ENCODE assay signal across 13 mouse cellular contexts in the genomic region with DNA sequence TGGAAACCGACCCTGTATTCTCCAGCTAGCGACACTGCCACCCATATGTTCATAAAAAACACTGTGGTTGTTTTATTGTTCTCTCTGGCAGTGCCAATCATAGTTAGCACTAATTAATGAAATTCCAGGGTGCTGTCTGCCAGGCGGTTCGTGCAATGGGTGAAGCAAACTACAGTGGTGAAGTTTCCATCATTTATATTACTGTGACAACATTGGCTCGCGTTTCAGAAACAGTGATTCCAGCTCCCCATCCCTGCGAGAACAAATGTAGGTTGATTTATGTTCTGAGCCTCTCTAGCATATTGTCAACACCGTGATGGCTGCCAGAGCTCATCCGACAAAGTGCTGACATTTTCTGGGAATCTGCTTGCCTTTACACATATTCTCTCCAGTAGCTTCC.
DNase-seq lines count a peak whose midpoint lies in the region; ATAC-seq and TF ChIP-seq lines count a peak whose summit lies in the region.
"Had no signal": no experiment of that assay in that cellular context is flagged by ENCODE, and none has a peak within 500 bp of the region (broad histone marks: within the 10 kb centered on the region; RNA-seq: fewer than 3 reads in every experiment).

No protein-coding gene starts in this region.

- intact Hi-C loops in left cerebral cortex, postnatal 14 days (cut with DNase I), result no loop called here

- no peak overlapping the region for H3K4me2 ChIP-seq in hindbrain, embryonic 16.5 days (ENCODE audit: low read length)
- H3K4me2 ChIP-seq in hindbrain, embryonic 11.5 days (replicated peaks; ENCODE audit: low read depth, low read length), result no peak overlapping the region
- H3K4me2 ChIP-seq: liver, embryonic 11.5 days; midbrain, embryonic 12.5 days had no signal

- ATAC-seq in hindbrain, embryonic 16.5 days, result peak; percentile 73
- ATAC-seq in hindbrain, embryonic 11.5 days (ENCODE audit: low FRiP score), result no peak
- no peak for ATAC-seq in monocyte, adult 5-6 weeks (replicated peaks; ENCODE audit: insufficient number of reproducible peaks, low FRiP score, low TSS enrichment, poor library complexity, severe bottlenecking)

- no peak for DNase-seq in hindbrain, embryonic 11.5 days (ENCODE audit: low spot score)
- DNase-seq in brain, embryonic 14.5 days (ENCODE audit: low read depth), result peak; percentile 94
- DNase-seq in frontal cortex, postnatal 25 days (ENCODE audit: low spot score in 2 of 2), result peak; percentile 16 to 36
- peak; percentile 55 to 72 for DNase-seq in left cerebral cortex, postnatal 14 days (ENCODE audit: low spot score in 2 of 2)
- no peak for DNase-seq in kidney, adult 11 months
- DNase-seq in ovary, postnatal 10 days (ENCODE audit: low spot score), result no peak
- DNase-seq: adrenal gland, postnatal 36 days; cerebellum, postnatal 36 days; kidney, postnatal 10 days had no signal

- H3K4me3 ChIP-seq in hindbrain, embryonic 16.5 days (ENCODE audit: low read length), result no peak overlapping the region
- no peak overlapping the region for H3K4me3 ChIP-seq in hindbrain, embryonic 11.5 days (ENCODE audit: low read depth, low read length)
- H3K4me3 ChIP-seq: midbrain, embryonic 12.5 days had no signal

- no peaks in the 10 kb centered on the region for H3K27me3 ChIP-seq in hindbrain, embryonic 16.5 days (replicated peaks; ENCODE audit: control insufficient read depth, insufficient read depth, low read length)
- no peaks in the 10 kb centered on the region for H3K27me3 ChIP-seq in hindbrain, embryonic 11.5 days (ENCODE audit: control insufficient read depth, insufficient read depth, low read length)
- H3K27me3 ChIP-seq: midbrain, embryonic 12.5 days had no signal

- TF ChIP-seq POLR2A in brain, embryonic 14.5 days (IDR thresholded peaks at IDR 0.05; ENCODE audit: borderline replicate concordance, extremely low read depth, insufficient read depth, insufficient read length, poor library complexity, severe bottlenecking), result no peak

- H3K4me1 ChIP-seq in hindbrain, embryonic 16.5 days (ENCODE audit: control insufficient read depth, insufficient read depth, low read depth, low read length), result no peaks in the 10 kb centered on the region
- no peaks in the 10 kb centered on the region for H3K4me1 ChIP-seq in hindbrain, embryonic 11.5 days (replicated peaks; ENCODE audit: control insufficient read depth, insufficient read depth, low read length)
- H3K4me1 ChIP-seq: midbrain, embryonic 12.5 days had no signal

- H3K9me3 ChIP-seq in hindbrain, embryonic 16.5 days (ENCODE audit: control insufficient read depth, low read length), result no peaks in the 10 kb centered on the region
- H3K9me3 ChIP-seq in hindbrain, embryonic 11.5 days (ENCODE audit: control insufficient read depth, low read length), result no peaks in the 10 kb centered on the region
- H3K9me3 ChIP-seq: midbrain, embryonic 12.5 days had no signal

- no peaks in the 10 kb centered on the region for H3K36me3 ChIP-seq in hindbrain, embryonic 16.5 days (ENCODE audit: control insufficient read depth, insufficient read depth, low read length)
- H3K36me3 ChIP-seq in hindbrain, embryonic 11.5 days (ENCODE audit: control insufficient read depth, insufficient read depth, low read length), result no peaks in the 10 kb centered on the region
- H3K36me3 ChIP-seq: midbrain, embryonic 12.5 days had no signal

- no peak overlapping the region for H3K27ac ChIP-seq in hindbrain, embryonic 16.5 days (ENCODE audit: low read depth, low read length)
- H3K27ac ChIP-seq in hindbrain, embryonic 11.5 days (ENCODE audit: low read depth, low read length), result no peak overlapping the region
- H3K27ac ChIP-seq: midbrain, embryonic 12.5 days had no signal

- WGBS in hindbrain, embryonic 16.5 days, result 46% methylated on average over 9 of the region's 9 CpGs
- WGBS in hindbrain, embryonic 11.5 days, result 83% methylated on average over 9 of the region's 9 CpGs

- no peak overlapping the region for H3K9ac ChIP-seq in hindbrain, embryonic 16.5 days (ENCODE audit: low read depth, low read length)
- H3K9ac ChIP-seq in hindbrain, embryonic 11.5 days (ENCODE audit: low read depth, low read length), result no peak overlapping the region
- H3K9ac ChIP-seq: midbrain, embryonic 12.5 days had no signal

- no peak for TF ChIP-seq CTCF in brain, embryonic 14.5 days (IDR thresholded peaks at IDR 0.05; ENCODE audit: borderline replicate concordance, extremely low read depth, insufficient read depth, insufficient read length)

Comparison
In these comparisons a context has a peak if more than half of its experiments do, and no peak if none do; other contexts are left out.
1. DNase-seq: peak in brain, embryonic 14.5 days (single experiment), frontal cortex, postnatal 25 days (2 of 2) and left cerebral cortex, postnatal 14 days (2 of 2); none in hindbrain, embryonic 11.5 days (single experiment), kidney, adult 11 months (single experiment) and ovary, postnatal 10 days (single experiment).